Mouse (Mus musculus) forelimb bud, embryonic 11.5 days (tissue): ENCODE results near the gene Lsm14b.

Source experiments
- DNase-seq: peaks from one replicate; pipeline ENCODE4 v3.0.0-alpha.2; 2012; ENCODE audit warnings: low read depth, low spot score

The Lsm14b gene

DNA sequence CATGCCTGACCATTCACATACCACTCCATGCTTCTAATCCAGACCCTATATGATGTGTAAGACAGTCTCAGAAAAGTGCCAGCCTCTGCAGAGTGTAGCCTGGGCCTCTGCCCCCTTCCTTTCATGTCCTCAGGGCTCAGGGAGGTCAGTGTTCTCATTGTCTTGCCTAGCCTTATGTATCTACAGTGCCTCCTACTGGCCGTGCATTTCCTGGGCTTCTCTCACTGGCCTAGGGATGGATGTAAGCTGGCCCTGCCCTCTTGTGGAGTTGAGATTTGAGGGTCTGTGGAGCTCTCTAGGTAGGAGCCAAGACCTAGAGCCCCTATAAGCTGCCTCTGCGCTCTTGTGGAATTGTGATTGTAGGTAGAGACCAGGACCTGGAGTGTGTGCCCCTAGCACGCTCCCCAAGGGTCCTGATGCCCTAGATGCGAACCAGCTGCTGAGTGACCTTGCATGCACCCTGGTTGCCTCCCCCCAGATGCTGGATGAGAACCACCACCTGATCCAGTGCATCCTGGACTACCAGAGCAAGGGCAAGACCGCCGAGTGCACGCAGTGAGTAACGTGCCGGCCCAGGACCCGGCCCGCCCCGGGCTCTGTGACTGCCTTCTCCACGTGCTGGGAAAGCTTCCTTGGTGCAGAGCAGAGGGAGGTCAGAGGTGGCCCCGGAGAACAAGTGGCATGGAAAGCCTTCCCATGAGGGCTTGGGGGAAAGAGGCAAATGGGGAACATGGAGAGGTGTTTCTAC lies 27.4 kb downstream of the Lsm14b start:
- no peak for DNase-seq

DNA sequence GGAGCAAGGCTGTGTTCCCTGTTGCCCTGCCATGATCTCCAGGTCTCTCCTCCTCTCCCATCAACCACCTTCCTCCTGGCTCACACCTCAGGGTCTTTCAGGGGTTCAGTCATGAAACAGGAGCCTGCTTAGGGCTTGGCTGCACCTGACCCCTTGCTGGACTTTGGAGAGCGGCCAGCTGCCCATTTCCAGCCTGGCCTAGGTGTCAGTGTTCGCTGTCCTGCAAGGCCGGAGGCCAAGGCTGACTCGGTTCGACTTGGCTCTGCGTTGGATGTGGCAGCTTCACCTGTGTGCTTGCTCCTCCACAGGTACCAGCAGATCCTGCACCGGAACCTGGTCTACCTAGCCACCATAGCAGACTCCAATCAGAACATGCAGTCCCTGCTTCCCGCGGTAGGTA lies 28.2 kb downstream of the Lsm14b start:
- no peak for DNase-seq

DNA sequence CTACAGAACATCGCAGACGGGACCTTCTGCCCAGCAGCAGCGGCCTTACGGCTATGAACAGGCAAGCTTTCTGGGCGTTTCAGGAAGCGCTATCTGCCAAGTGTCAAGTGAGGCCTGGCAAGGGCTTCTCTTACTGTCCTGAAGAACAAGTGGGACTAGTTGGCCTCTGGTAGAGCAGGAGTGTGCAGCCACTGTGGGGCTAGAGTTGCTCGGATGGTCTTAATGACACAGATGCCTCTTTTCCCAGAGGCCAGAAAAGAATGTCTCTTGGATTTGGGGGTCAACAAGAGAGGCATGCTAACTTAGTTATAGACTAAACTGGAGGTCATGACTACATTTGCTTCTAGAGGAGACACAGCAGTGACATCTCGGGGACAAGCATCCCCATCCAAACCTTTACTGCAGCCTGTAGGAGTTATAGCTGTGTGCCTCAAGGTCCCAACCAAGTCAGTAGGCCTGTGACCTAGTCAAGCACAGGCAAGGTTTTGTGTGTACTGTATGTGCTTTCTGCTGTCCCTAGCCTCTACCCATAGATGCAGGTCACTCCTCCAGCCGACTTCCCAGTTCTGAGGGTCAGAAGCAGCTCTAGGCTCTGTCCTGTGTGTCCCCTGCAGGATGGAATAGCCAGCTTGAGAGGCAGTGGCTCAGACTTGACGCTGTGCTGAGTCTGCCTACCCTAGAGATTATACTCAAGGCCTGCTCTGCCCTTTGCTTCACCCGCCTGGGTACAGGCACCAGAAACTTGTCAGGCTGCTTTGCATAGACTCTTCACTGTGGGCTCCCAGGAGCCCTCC lies 38.7 kb downstream of the Lsm14b start:
- DNase-seq, result no peak

DNA sequence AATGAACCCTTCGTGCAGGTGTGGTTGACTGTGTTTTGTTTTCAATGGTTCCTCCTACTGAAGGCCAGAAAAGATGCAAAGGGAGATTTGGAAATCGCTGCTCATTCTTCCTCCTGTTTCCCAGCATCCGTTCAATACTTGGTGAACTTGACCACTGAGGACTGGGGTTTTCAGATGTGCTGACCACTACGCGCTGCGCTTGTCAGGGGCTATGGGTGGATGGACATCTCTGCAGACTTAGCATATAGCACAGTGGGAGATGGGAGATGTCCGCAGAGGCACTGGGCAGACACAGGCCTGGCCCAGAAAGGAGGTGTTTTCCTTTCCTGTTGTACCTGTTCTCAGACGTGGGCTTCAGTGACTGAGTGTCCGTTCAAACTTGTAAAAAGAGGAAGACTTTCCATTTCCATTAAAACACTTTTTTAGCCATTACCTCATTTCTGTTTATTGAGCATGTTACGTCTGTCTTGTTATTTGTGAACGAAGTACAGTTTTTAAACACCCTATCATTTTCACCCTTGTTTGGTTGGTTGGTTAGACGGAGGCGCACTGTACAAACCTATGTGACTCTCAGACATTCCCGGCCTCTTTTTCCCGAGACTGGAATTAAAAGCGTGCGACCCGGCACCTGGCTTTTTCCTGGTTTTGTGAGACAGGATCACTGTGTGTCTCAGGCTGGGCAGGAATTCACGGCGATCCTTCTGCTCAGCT lies 45.1 kb downstream of the Lsm14b start:
- DNase-seq, result no peak

DNA sequence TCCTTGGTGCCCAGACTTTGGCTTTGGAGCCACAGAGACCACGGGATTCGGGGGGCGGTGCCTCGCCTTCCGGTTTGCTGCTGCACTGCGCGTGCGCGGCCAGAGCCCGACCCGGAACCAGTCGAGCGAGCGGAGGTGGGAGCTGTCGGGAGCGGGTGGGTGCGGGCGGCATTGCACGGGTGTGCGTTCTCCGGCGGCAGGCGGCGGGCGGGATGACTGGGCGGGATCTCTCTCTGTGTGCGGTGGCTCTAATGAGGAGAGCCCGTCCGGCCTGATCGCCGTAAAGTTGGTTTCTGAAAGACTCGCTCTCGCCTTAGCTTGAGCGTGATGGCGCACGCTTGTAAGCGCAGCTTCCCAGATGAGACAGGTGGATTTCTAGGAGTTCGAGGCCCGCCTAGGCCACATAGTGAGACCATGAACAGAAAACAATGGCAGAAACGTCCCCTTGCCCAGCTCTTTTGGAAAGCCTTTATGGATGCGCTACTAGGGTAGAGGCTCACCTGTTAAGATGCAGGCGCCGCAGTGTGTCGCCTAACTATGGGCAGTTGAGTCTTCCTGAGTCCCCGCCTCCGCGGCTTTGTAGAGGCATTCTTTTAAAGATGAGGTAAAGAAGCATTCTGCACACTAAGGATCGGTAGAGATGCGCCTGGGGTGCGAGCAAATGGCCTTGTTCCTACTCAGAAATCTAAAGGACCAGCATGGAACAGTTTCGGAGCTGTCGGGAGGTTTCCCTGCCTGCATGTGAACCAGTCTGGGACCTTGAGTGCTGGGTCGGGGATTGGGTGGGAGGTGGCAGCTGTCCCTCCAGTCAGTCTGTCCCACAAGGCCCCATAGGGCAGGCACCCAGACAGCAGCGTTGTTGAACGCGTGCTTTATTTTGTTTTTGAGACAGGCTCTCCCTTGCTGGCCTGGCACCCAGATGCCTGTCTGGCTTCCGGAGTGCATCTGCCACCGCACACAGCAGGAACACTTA lies 46.0 kb downstream of the Lsm14b start, which contains the start of gene Mtg2:
Gene Mtg2, plus strand, starts transcription at position 108 of the 973 bp plus-strand sequence.
- peak; percentile 88 for DNase-seq

DNA sequence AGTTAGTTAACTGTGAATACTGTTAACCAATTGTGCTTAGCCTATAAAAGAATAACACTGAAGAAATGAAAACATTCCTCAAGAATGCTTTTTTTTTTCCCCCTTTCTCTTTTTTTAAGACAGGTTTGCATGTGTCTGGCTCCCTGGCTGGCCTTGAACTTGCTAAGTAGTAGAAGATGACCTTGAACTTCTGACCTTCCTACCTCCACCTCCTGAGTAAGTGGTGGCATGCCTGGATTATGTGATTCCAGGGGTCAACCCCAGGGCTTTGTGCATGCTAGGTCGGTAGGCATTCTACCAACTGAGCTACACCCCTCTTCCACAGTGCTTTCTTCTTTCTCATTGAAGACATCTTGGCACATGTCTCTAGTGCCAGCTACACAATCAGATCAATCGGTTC lies 46.9 kb downstream of the Lsm14b start:
- no peak for DNase-seq

DNA sequence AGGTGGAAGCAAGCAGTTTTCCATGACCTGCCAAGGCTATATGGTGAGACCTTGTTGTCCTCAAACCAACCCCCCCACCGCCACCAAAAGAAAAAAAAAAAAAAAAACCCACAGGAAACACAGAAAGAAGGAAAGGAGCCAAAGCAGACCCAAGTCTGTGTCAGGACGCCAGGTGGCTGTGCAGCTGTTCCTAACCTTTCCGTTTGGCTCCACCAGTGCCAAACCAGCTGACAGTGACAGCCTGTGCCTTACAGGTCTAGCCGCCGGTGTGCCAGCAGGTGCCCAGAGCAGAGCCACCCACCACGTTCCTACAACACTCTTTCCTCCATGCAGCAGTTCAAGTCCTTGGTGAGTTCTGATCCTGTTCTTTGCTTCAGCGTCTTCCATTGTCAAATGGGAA lies 48.1 kb downstream of the Lsm14b start:
- no peak for DNase-seq

DNA sequence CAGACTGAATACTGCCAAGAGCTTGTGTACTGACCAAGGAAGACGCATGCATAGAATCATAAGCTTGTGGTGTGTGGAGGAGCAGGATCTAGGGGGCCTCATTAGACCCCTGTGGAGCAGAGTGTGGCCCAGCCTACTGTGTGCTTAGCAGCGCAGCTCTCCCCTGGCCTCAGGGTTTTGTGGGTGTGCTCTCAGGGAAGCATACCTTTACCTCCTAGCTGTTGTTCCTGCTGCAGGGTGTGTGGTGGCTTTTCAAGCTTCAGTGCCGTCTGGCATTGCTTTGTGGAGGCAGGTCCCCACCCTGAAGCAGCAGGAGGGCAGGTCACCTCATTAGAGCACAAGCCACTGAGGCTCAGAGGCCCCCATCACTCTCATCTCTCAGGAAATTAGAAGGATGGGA lies 52.8 kb downstream of the Lsm14b start:
- DNase-seq, result no peak

DNA sequence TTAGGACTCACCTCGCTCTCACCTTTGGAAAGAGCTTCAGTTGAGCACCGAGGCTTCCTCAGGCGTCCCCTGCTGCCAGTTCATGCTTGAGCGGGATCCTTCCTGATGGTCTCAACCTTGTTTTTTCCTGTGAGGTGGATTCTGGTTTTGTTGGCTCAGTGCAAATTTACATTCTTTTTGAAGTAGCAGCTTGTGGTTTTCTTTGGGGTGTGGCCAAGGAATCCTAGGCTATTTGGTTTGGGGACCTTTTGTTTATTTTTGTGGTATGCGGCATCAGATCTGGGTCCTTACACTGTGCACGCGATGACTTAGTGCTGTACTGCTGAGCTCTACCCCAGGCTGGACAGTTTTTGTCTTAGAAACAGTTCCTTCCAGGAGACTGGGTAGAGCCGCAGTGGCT lies 55.9 kb downstream of the Lsm14b start:
- DNase-seq, result no peak

DNA sequence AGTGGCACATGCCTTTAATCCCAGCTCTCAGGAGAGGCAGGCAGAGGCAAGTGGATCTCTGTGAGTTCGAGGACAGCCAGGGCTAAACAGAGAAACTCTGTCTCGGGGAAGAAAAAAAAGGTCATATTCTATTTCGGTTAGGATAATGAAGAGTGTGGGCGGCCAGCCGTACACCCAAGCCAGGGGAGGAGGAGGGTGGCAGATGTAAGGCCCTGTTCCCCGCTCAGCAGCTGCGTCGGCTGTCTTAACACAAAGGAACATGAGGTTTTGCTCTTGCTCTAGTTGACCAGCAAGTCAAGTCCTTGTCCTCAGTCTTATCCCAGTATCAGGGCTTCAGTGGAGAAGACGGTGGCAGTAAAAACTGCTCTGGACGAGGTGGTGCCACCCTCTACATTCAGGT lies 58.3 kb downstream of the Lsm14b start:
- DNase-seq, result no peak

DNA sequence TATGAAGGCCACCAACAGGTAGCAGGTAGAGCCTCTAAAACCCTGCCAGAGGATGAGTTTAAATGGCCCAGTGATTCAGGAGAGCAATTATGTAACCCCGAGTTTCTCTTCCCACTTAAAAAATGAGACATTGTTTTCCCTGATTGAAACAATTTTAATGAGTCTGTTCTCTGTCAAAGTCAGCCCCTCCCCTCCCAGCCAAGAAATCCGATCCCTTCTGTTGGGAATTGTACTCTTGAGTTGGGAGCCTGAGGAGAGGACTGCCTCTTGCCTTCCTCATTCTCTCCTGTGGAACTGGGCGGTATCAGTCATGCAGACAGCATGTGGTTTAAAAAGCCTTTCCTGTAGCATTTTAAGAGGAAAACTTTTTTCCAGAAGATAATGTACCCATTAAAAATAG lies 59.8 kb downstream of the Lsm14b start:
- DNase-seq, result no peak
